Mouse (Mus musculus): Measurements from ENCODE around the gene Col23a1.
A peak's percentile ranks its signal among the peaks of the same experiment; 100 is the strongest.

Col23a1 gene

DNA sequence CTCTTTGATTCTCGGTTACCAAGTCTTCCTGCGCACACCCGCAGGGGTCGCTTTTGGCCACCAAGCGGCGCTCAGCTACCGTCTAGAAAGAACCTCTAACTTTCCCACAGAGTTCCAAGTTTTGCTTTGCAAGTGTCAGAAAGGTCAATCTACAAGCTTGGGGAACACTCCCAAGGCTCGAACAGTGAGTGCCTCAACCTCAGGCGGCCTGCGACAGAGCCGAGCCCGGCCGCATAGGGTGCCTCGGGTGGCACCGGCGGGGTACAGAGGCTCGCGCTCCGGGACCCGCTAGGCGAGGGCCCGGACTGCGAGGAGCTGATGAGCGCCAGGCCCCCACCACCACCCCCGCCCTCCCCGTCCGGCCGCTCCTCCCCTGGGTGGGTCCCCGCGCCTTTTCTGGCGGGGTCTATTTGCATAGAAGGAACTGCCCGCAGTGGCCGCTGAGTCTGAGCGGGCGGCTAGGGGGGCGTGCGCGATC is at the start of gene Col23a1:
TSS of gene Col23a1 (plus strand) at position 357 of the 478 bp plus-strand sequence.
- DNase-seq: peak; percentile 32 to 51

- no peak for DNase-seq
Measured at GRCm38 (mm10) chr11:51242897-51243296, 46.8 kb upstream of the Col23a1 start.

- no peak for DNase-seq
Measured at GRCm38 (mm10) chr11:51257006-51257405, 32.7 kb upstream of the Col23a1 start.

DNA sequence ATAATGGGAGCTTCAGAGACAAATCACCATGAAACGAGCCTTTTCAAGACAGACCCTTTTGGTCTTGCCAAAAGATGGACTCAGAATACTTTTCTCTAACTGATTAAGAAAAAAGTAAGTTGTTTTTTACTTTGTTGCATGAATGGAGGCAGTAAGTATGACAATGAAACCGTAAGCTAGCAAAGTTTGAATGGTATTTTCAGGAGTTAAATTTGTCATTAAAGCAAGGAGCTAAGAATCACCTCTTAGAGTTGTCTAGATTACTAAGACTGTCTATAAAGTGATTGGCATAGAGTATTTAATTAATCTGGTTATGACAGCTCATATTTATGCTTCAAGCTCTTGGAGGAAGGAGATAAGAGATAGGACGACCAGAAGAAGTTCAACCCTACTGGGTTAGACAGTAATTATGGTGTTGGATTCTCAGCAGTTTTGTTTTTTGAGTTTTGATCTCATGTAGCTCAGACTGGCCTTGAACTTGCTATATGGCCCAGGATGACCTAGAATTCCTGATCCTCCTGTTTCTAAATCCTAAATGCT is 28.0 kb upstream of the Col23a1 start, which contains the start of gene Clk4:
TSS of gene Clk4 (plus strand) at position 51 of the 540 bp plus-strand sequence.
- DNase-seq: no peak

GRCm38 (mm10) chr11:51262342-51263285 is 27.1 kb upstream of the Col23a1 start, which contains the start of gene BC049762:
BC049762 (minus strand) TSS chr11:51263046.
- peak; percentile 99 for DNase-seq

DNA sequence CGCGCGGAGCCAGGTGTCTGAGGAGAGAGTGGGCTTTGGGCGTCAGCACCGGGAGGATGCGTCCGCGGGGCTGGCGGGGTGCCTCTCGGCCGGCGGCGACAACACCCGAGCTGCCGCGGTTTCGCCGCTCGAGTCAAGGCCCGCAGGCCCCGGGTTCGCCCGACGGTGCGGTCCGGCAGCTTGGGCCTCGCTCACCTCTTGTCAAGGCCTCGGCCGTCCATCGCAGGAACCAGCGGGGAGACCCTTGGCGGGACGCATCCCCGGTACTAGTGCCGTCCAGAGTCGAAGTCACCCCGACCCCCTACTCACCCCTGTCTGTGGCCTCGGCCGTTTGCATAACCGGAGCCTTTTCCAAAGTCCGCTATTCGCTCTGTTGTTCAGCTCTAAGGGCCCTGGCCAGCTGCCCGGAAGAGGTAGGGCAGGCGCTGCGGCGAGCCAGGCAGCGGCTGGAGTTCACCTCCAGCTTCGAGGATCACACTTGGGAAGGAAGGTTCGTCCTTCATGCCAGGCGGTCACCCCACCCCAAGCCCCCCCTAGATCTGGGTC is 26.4 kb upstream of the Col23a1 start:
- peak; percentile 59 to 78 for DNase-seq

GRCm38 (mm10) chr11:51264352-51264751 is 25.4 kb upstream of the Col23a1 start:
- no peak for DNase-seq

DNA sequence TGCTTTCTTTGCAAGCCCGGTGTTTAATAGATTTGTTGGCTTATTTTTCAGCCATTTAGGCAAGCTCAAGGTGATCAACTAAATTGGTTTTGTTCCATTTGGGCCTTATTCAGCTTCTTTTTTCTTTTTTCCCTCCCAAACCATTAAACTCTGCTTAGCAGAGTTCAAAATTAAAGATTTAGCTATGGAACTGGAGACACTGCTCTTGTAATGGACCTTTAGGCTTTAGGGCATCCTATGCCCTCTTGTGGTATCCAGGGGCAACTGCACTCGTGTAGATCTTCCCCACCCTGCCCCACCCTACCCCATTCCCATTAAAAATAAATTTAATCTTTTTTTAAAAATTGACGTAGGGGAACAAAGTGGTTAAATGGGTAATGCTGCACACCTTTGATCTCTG is 24.4 kb upstream of the Col23a1 start:
- peak; percentile 37 to 64 for DNase-seq

- DNase-seq: no peak
Measured at GRCm38 (mm10) chr11:51274418-51274817, 15.3 kb upstream of the Col23a1 start.

DNA sequence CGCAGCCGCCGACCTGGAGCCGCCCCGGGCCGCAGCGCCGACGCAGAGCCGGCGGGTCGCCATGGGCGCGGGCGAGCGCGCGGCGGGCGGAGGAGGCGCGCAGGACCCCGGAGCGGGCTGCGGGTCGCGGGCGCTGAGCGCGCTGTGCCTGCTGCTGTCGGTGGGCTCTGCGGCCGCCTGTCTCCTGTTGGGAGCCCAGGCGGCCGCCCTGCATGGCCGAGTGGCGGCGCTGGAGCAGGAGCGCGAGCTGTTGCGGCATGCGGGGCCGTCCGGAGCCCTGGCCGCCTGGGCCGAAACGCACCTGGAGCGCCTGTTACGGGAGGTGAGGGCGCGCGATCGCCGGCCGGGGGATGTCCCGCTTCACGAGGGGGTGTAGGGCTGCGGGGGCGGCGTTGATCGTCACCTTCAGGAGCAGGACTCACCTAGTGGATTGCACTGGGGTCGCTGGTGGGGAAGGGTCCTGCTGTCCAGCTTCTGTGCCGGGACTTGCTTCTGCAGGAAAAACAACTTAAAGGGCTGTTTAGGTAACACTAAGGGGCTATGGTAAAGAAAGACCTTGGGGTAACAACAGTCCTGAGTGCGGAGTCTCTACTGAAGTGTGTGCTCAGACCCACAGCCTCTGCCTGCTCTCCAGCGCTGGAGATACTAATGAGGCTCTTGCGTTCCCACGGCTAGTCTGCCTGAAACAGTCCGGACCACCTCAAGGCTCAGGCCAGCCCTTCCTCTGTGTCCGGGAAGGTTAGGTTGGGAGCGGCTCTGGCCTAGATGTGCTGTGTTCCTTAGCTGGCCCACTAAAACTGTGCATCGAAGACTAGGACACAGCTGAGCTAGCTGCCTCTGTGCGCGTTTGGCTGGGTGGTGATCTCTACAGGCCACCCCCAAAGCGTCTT is 591 bp downstream of the Col23a1 start:
- DNase-seq: peak in 1 of 2 experiments; percentile 18

DNA sequence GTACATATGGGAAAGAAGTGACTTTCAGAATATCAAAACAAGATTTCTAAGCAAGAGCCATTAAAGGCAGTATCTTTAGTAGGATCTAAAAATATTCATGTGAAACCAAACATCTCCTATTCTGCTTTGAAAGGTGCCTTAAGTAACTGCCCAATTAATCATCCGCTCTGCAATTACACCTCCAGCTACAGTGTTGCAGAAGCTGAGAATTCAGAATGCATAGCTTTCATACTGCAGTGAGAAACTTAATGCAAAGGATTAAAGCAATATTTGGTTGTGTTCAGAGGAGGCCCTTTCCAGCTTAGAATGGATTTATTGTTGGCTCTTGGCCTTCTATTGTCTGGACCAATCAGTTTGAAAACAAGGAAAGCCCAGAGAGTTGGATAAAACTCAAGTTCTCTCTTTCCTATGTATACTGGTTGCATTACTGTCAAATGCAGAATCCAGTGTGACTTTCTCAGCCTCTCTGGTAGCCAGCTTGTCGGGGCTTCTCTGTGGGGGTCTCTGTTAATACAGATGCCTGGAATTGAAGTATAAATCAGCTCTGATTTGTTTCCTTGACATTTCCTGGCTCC is 4.3 kb downstream of the Col23a1 start:
- DNase-seq: no peak

GRCm38 (mm10) chr11:51295742-51296141 is 6.0 kb downstream of the Col23a1 start:
- no peak for DNase-seq

- no peak for DNase-seq
Measured at GRCm38 (mm10) chr11:51298691-51299090, 9.0 kb downstream of the Col23a1 start.

DNA sequence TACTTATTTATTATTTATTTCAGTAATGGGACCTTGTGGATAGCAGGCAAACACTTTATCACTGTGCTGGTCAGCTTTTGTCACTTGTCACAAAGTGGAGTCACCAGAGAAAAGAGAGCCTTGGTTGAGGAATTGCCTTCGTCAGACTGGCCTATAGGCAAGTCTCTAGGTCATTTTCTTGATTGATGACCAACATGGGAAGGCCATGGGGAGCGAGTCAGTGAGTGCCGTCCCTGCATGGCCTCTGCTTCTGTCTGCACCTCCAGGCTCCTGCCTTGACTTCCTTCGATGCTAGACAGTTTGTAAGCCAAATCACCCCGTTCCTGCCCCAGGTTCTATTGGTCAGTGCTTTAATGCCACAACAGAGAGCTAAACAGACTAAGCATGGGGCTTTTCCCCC is 12.7 kb downstream of the Col23a1 start:
- no peak for DNase-seq

- no peak for DNase-seq
Measured at GRCm38 (mm10) chr11:51303981-51304553, 14.3 kb downstream of the Col23a1 start.

DNA sequence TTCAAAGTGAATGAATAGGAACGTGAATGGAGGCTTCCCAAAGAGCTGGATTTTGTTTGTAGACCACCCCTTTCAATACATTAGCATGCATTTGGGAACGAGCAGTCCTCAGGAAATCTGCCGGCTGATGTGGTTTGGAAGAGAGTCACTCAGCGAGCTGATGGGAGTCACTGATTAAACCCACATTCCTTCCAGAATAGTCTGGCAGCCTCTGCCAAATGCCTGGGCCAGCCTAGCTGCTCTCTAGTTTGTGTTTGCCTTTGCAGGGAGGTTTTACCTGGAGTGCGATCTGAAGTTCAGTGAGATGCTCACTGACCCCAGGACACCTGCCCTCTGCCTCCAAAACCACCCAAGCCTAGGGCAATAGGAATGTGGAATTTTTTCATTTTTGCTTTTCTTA is 18.6 kb downstream of the Col23a1 start:
- DNase-seq: no peak

DNA sequence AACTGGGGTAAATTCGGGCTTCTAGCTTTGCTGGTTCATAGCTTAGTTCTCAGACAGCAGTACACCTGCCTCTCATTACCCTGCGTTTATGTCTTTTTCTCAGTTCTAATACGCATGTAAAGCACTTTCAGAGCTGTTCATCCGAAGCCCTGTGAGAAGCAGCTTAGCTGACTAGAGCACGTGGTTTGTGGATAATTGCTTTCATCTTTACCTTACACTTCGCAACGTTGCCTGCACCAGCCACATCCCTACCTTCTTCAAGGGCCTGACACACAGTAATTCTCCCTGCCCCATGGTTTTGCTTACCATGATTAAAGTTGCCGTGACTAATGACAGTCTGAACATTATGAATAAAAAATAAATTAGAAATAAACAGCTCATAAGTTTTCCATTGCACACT is 22.1 kb downstream of the Col23a1 start:
- DNase-seq: no peak

DNA sequence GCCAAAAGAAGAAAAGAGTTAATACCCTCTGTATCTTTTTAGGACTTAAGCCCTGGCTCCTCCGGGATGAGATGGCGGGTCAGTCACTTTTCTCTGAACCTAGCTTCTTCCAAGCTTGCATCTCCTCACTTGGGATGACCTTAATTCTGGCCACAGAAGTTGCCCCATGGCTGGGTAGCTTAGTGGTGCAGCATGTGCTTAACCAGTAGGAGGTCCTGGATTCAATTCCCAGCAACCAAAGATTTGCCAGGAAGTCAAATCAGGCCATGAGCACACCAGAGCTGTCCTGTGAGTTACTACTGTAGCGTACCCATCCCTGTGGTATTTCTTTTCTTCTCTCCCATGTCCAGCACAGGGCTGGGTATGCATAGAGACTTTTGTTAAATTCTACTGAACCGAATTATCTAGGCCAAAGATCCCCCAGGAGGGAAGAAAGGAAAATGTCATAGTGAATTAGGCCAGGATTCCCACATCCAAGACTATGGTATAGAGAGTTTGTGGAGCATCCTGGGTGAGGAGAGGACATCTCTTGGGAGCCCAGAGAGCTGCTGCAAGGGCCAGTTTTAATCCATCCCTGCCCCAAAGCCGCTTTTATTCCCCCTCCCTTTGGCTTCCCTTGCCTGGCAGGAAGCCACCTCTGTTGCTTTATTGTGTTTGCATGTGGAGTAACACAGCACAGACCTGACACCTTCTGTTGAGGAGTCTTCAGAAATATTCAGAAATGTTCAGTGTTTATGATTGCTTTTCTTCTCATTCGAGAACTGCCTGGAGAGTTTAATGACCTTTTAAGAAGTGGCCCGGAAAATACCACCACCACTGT is 26.5 kb downstream of the Col23a1 start:
- peak; percentile 20 to 25 for DNase-seq

DNA sequence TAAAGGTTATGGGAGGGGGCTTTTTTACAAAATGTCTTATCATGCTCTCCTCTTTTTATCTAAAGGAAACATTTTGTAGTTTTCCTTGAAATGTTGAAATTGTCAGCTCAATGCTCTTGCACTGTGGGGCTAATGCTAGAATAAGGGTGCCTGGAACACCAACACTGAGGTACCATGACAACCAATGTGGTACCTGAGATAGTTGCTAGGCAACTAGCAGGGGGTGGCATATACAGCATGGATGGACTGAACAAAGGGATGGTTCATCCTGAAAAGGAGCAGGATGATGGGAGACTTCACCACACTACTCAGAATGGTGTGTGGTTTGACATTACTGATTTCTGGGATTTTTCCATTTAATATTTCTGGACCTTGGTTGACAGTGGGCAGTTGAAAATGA is 30.9 kb downstream of the Col23a1 start:
- DNase-seq: no peak

DNA sequence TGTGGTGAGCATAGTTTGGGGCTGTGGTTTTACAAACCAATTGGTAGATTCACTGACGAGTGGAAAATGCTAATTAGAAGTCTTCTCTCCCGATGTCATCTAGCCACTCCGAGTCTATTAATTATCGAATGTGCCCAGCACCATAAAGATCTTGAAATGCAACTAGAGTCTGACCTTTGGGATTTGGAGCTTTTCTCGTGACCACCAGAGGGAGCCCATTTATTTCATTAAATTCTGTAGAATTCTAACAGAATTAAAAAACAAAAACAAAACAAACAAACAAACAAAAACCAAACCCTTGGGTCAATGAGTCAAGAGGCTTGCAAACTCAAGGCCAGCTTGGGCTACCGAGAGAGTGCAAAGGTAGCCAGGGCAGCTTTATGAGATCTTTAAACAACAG is 37.2 kb downstream of the Col23a1 start:
- DNase-seq: peak in 1 of 2 experiments; percentile 14

- DNase-seq: peak; percentile 15 to 19
Measured at GRCm38 (mm10) chr11:51328387-51328942, 38.7 kb downstream of the Col23a1 start.

All from cerebellum, adult 18-20 months (tissue).